Mouse (Mus musculus): Measurements from ENCODE around the gene Smim27.

The Smim27 gene

DNA sequence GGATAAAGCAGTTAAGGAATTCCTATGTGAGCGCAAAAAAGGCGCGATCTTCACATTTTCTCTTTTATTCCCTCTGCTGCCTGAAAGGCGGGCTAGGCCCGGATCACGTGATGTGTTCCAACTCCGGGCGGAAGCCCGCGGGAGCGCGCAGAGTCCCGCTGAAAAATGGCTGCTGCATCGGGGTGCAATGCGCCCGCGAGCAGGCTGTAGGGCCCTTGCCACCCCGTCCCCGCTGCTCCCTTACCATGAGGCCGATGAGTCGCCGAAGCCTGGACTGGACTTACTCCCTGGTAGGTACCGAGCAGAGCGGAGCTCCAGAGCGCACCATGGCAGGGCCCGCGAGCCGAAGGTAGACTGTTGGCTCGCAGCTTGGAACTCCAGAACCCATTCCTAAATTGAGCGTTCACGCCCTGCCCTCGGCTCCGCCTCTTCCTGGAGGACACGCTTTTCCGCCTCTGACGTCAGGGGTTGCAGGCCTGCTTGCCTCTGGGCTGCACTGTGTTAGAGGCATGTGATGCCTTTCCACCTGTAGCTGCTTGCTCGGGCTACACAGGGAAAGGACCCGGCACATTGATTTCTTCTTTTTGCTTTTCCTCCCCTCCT is at the start of gene Smim27, which contains the start of gene Topors:
Gene Smim27, plus strand, starts transcription at position 150 of the 603 bp plus-strand sequence.
Gene Topors, minus strand, starts transcription at position 421 of the 603 bp plus-strand sequence.
- DNase-seq: peak; percentile 94

DNA sequence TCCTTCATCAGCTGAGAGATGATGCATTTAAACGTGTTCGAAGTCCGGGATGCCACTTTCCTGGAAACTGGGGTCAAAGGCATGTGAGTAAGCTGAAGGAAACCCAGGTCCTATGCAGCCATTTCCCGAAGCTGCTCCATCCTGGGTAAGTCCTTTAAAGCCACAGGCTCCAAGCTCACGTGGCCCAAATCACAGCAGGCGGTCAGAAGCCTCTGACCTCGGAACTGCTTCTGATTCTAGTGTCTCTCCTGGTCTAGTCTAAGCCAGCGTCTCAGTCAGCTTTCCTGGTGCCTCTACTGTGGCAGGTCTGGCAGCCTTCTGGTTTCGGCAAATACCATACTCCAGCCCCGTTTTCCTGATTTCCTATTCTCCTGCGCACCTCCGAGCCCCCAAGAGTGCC is 48.9 kb upstream of the Smim27 start:
- no peak for DNase-seq

DNA sequence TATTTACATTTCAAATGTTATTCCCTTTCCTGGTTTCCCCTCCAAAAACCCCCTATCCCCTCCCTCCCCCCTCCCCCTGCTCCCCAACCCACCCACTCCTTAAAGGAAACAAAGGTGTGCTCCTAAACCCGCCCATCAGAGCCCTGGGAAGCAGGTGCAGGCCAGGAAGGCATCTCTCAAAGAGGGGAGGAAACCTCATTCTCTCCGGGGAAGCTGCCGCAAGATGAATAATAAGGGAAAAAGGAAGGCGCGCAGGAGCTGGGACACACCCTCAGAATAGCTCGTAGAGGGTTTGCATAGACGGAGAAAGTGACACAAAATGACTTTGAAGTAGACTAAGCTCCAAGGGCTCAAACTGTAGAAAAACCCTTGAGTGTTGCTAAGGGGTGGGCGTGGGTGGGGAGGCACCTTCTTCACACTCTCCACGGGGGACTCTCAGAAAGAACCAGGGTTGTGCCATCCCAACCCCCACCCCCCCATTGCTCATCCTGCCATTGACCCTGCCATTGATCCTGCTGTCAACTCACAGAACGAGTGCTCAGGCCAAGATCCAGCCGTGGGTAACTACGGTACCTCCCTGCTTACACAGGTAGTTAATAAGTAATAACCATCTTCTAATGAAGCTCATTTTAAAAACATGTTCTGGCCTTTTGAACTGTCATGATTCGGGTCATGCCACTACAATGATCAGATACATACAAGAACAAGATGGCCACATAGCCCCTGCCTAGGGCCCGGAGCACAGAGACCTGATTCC is 48.2 kb upstream of the Smim27 start:
- DNase-seq: no peak

DNA sequence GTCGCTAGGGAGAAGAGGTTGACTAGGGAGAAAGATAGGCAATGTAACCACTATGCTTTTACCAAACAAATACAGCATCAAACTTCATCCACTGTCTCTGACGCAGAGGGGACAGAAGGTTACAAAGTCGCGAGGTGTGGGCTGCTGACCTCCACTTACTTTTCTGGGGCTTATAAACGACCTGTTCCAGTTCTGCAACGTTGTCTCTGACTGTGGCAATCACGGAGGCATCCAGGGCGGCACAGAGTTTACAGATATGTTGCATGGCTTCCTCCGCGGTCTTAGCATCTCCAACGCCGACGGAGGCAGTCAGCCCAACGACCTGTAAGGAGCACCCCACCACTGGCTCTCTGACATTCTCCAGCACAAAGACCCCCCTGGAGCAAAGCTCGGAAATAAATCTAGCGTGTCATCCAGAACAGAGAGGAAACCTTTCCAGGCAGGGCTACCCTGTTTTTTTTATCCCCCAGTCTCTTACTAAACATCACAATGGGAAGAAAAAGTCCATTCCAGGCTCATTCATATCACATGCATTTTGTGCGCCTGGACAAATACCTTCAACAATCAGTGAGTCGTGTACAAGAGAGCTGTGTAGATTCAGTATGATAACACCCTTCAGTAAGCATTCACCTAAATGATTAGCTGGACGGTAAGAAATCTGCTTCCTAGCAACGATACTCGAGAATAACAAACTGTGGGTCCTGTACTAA is 47.3 kb upstream of the Smim27 start:
- DNase-seq: no peak

DNA sequence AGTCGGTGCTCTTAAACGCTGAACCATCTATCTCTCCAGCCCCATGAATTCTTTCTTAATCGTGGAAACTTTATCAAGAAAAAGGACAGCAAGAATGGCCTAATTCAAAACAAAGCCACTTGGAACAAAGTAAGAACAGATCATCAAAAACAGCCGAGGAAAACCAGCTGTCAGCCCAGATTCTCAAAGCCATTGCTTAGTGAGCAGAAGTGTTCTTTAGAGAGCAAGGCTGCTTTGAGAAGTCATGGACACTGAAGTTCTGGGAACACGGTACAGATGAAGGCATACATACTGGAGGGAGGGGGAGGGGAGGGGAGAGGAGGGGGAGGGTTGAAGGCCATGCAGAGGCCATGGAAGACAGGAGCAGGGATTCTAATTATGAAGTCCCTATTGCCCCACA is 43.3 kb upstream of the Smim27 start:
- DNase-seq: no peak

DNA sequence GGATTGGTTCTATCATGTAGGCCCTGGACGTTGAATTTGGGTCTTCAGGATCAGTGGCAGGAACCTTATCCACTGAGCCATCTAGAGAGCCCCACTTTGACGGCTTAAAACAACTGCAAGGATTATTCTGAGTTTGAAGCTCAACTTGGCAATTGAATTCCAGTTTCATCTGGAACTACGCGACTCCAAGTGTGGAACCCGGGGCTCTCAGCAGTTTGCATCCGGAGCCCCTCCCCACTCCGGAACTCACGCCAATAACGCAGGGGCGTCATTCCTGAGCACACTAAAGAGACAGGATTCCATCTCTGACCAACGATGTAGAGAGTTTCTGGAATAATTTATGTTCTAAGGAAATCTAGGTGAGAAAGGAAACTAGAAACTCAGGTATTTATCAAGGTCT is 42.2 kb upstream of the Smim27 start:
- no peak for DNase-seq

DNA sequence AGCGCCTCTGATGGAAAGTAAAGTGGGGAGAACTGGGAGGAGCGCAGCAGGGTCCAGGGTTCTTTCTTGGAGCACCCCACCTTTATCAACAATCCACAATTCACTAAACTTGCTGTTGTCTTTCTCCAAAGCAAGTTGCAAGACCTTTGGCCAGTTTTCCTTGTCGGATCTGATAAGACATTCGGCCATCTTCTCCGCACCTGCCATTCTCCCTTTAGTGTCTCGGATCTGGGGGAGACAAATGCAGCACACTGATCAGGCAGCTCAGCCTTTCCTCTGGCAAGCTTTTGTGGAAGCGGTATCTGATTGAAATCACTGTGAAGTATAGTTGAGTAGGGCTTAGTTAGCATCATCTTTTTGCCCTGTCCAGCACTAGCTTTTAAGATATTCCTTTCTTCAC is 41.5 kb upstream of the Smim27 start:
- no peak for DNase-seq

DNA sequence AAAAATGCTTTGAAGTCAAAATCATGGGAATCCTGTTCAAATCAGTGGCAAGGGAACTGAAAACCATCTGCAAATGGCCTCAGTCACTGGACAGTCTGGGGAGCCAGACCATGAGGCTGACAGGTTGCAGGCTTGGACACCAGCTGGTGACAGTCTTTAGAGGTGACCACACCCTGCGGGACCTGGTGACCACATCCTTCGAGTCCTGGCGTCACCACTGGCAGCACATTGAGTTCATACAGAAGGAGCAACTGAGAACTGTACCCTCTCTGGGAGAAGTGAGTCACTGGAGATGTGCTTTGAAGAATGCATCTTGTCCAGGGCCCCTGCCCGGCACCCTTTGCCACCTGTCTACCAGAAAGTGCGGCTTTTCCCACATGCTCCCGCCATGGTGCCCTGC is 39.7 kb upstream of the Smim27 start:
- no peak for DNase-seq

DNA sequence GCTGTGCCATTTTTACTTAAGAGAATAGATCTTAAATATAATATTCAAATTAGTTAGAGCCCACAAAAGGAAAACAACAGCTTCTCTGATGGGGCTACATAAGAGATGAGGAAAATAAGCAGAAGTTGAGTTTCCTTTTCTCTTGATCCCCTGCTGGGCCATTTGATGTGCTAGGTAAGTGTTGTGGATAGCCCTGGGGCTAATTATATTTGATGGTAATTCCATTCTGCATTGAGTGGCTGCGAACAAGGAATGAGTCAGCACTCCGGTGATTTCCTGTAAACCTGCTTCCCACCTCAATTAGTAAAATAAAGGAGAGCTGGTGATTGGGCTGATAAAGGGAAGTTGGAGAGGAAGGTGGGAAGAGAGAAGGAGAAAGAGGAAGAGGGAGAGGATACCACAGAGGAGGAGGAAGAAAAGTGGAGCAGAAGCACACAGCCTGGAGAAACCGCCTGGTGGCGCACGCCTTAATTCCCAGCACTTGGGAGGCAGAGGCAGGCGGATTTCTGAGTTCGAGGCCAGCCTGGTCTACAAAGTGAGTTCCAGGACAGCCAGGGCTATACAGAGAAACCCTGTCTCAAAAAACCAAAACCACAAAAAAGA is 36.2 kb upstream of the Smim27 start:
- no peak for DNase-seq

DNA sequence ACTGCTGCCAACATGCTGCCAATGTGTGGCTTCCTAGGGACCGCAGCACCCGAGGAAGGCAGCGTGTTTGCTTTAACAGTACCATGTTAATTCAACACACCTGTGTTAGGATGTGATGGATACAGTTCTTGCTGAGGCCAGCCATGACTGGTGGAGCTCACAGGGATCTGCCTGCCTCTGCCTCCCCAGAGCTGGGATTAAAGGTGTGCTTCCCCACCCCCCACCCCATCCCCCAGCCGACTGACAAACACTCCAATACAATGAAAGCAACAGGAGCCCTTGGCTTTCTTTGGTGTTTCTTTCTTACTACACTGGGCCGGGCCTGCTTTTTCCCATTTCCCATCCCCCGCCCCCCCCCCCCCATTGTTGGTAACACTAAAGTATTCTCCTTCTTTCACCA is 35.1 kb upstream of the Smim27 start:
- no peak for DNase-seq

DNA sequence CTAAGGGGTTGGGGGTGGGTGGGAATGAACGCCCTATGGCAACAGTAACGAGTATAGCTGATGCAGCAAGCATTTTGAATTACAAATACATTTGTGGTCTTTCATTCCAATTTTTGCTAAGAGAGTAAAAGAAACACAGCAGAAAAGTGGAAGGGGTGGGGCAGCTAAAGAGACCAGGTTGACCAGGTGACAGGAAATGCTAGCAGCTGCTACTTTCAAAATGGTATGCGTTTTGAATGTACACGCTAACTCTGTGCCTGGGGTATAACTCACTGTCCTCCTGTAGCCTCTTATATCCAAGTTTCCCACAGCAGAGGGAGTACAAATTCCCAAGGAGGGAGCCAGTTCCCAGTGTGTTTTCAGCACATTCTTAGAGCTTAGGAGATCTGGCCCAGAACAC is 32.5 kb upstream of the Smim27 start:
- DNase-seq: no peak

DNA sequence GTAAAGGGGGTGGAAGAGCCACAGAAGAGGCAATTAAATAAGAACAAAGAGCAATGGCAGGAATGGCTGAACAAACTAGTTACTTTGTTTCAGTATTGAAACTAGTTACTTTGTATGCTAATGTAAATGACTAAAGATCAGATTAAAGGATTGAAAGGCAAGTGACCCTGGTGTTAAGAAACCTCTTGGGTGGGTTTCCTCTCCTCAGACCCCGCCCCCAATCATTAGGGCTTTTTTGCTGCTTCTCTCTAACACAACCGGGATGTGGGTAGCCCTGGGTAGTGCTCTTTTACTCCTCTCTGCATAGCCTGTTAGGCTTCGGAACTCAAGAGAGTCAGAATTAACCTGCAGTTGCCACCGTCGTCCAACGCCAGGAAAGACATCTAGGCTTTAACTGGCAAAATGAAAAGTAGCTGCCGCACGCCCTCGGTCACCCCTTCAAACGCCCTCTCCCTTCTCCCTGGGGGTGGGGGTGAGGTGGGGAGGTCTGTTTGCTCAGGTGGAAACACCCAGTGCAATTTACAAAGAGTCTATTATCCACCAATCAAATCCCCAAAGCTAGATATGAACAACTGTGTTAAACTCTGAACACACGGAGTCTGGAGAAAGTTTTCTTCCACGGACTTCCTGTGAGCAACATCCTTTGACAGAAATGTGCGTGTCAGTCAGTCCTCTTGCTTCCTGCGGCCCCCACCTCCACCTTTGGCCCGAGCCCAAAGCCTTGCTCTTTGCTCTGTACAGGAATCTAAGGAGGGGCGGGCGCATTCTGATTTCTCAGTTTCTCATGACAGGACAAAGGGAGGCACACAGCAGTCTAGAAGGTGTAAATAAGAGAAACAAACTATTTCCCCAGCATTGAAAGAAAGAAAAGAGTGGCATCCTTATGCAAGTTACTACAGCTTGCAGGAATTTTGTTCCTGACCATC is 30.6 kb upstream of the Smim27 start:
- DNase-seq: peak; percentile 21

DNA sequence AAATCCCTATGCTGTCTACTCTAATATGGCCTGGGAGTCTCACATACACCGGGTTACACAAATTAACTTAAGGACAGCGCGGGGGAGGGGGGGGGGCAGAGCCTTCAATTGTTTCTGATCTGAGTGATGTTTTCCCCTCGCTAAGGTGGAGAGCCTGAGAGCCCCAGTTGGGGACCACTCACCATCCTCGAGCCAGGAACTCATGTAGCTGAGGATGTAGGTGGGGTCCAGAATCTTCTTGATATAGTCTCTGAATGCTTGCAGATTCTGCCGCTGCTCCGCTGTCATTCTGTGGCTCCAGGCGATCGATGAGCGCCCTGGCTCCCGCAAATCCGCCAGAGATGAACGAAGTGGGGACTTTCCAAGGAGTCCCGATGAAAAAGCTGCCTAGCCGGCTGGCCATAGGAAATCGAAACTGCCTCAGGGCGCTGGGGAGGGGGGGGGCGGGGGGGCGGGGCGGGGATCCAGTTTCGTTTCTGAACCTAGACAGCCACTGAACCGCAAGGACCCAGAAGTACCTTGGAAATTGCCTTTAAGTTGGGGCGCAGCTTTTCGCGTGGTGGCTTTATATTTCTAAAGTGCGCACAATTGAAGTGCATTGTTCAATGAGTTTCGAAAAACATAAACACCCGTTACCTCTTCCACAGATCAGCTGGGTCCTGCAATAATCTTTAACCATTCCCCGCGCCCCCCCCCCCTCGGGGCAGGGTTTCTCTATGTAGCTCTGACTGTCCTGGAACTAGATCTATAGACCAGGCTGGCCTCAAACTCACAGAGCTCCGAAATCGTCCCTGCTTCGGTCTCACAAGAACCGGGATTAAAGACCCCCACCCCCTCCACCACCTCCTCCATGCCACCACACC is 29.7 kb upstream of the Smim27 start, which contains the start of gene Ddx58:
Gene Ddx58, minus strand, starts transcription at position 420 of the 863 bp plus-strand sequence.
- DNase-seq: peak; percentile 43

DNA sequence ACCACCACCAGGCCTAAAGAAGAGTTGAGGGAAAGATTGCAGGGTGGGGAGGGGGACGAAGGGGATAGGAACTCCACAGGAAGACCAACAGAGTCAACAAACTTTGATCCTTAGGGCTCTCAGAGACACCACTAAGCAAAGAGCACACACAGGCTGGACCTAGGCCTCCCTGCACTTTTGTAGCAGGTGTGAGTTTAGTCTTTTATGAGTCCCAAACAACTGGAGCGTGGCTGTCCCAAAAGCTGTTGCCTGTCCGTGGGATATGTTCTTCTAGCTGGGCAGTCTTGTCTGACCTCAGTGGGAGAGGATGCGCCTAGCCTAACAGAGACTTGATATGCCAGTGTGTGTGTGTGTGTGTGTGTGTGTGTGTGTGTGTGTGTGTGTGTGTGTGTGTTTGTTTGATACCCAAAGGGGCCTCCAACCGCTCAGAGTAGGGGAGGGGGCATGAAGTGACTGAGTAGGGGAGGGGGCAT is 29.1 kb upstream of the Smim27 start:
- DNase-seq: no peak

DNA sequence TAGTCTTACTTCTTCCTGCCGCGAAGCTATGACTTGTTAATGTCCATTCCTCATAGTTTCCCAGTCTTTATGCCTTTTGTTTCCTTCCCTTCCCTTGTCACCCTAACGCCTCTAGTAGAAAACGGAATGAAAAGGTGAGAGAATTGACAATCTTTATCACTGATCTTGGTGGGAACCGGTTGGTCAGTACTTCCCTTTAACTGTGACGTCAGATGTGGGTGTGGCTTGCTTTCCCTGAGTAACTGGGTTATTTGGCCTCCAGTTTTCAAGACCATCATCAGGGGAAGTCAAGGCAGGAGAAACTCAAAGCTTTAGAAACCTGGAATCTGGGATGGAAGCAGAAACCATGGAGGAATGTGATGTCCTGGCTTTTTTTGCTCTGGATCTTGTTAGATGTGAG is 27.5 kb upstream of the Smim27 start:
- no peak for DNase-seq

DNA sequence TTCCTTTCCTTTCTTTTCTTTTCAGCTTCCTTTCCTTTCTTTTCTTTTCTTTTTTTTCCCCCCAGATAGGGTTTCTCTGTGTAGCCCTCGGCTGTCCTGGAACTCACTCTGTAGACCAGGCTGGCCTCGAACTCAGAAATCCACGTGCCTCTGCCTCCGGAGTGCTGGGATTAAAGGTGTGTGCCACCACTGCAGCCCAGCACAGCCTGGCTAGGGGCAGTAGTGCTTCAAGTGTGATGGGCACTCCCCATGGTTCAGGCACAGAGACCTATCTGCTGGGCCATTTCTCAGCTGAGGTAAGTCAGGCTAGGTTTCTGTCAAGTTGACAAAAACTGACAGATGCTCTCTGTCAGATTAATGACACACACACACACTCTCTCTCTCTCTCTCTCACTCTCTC is 26.4 kb upstream of the Smim27 start:
- DNase-seq: no peak

DNA sequence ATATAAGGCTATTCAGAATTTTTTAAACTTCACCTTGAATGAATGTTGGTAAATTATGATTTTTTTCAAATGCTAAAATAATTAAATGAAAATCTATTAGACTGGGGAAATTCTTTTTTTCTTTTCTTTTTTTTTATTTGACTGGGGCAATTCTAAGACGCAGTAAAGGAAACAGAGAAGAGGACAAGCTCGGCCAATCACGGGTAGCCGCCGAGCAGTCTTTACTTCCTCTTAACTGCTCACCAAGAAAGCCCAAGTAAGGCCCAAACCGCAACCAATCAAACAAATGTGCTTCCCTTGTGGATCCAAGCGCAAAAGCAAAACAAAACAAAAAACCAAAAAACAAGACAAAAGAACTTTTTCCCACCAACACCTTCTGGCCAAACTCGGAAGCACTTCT is 25.3 kb upstream of the Smim27 start:
- DNase-seq: no peak

DNA sequence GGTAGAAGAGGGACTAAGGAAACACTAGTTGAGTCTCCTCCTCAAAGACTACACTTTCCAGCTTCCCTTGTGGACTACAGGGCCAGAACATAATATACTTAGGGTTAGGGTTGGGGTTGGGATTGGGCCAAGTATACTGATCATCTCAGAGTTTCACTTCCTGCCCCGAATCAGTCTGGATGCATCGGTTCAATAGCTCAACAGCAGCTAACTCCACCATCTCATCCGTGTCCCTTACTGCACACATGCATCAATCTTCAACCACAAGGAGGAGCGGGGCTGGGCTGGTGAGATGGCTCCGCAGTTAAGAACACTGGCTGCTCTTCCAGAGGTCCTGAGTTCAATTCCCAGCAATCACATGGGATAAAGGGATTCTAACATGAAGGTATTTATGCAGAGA is 18.4 kb upstream of the Smim27 start:
- DNase-seq: no peak

DNA sequence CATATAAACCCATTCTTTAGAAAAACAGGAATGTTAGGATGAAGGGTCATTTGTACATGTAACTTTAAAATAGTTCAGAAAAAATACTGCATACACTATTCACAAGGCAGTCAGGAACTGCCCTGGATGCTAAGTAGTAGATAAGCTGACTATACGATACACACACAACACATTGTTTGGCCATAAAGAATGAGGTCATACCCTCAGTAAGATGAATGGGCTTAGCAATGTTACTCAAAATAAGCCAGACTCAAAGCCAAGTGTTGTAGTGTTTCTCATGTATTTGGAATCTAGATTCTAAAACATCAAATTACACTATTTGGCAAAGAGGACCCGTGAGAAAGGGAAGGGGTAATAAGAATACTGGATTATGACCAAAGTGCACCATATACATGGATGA is 15.6 kb upstream of the Smim27 start:
- DNase-seq: no peak

DNA sequence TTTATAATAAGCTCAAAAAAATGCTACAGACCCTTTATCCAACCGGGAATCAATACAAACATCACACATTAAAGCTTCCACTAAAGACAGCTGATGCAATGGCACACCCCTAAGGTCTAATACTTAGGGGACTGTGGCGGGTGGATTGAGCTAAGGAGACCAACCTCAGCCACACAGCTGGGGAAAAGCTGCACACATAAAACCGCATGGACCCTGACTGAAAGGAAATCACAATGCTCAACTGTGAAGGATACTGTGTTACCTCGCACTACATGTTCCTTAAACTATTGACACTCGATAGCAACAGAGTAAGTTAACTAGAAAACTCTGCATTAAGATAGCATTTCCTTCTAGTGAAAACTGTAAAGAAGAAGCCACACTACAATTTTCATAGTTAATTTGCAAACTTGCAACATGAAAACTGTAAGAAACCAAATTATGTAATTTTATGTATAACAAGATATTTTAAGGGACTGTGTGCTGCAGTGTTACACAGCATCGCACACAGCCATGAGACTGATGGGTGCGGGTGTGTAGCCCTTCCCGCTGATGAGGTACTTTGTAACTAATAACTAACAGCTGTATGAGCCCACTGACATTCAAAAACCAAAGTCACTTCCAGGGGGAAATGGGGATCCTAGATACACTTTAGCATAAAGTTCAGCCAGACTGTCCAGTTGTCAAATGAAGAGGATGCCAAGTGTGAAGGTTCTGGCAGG is 14.8 kb upstream of the Smim27 start:
- DNase-seq: no peak

DNA sequence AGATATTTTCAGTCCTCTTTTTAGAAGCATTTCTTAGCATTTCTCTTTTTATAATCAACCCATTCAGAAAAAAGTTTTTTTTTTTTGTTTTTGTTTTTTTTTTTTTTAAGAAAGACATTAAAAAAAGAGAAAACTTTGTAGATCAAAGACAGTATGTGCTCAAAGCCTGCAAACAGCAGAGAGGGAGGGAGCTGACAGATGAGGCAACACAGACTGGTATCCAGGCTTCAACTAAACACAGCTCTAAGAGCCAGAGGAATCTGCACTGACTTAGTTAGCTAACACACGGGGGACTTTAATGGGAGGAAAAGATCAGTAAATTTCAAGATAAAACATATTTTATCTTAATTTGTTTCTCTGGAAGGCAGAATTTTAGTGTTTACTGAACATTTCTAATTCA is 5.1 kb upstream of the Smim27 start:
- no peak for DNase-seq
